Mouse (Mus musculus) heart, adult 11 months (tissue): ENCODE results near the gene Sox5.
A peak's percentile ranks its signal among the peaks of the same experiment; 100 is the strongest.

Experiments used
- DNase-seq: peaks from one replicate; pipeline ENCODE4 v3.0.0; 2022

Sox5 gene

DNA sequence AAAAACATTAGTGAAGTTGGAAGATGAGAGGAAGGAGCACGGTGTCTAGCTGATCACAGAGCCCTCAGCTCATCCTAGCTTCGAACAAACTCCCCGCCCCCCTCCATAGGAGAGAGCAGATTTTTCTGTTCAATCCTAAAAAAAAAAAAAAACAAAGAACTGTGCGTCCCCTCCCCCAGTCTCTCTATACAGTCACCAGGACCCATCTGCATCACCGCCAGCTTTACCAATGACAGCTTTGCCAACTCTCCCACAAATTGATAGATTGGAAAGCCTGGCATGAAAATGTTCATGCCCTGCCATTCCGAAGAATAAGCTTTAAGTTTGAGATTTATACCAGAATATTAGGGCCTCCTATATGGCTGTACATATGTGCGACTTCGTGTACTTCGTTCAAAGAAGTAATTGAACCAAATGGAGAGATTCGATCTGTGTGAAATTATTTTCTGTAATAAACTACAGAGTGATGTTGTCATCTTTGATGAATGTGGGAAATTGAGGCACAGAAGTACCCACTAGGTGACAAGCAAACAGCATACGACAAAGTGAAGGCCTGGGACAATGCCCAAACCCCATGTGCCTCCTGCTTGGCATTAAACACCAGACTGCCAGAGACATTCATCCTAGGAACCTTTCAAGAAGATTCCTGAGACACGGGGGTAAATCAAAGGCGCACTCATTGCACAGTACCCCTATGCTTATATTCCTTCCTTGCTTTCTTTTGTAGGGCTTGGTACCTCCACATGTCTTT lies 459.3 kb downstream of the Sox5 start:
- peak; percentile 37 for DNase-seq

DNA sequence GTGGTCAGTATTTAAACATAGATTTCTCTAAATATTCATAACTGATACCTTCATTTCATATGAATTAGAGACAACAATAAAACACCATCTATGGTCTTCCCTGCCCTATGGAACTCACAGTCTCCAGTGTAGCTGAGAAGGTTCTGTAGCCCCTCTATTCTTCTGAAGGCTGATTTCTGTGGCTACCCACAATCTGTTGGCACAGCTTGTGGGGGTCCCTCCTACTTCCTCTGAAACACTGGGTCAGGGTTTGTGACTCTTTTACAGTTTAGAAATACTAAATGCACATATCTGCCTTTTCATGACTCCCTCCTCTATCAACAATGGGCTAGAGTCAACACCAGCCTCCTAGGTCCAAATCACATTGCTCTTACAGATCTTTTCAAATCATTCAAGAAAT lies 461.4 kb downstream of the Sox5 start:
- DNase-seq = peak; percentile 12

DNA sequence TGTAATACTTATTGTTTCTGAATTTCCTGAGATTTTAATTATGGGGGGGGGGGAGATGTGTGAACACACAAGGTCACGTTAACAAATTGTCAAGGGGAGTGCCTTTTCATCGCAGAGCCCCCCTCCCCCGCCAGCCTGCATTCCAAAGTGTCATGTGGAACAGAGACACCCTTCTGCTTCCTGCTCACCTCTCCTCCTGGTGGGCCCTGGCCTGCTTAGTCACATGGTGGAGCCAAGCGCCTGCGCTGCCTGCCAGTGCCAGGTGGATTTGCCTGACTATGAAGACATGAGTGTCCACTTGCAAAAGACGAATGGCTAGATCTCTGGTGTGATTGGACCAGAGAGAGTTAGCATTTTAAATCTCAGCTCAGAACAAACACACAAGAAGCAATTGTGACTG lies 462.1 kb downstream of the Sox5 start:
- peak; percentile 73 for DNase-seq

DNA sequence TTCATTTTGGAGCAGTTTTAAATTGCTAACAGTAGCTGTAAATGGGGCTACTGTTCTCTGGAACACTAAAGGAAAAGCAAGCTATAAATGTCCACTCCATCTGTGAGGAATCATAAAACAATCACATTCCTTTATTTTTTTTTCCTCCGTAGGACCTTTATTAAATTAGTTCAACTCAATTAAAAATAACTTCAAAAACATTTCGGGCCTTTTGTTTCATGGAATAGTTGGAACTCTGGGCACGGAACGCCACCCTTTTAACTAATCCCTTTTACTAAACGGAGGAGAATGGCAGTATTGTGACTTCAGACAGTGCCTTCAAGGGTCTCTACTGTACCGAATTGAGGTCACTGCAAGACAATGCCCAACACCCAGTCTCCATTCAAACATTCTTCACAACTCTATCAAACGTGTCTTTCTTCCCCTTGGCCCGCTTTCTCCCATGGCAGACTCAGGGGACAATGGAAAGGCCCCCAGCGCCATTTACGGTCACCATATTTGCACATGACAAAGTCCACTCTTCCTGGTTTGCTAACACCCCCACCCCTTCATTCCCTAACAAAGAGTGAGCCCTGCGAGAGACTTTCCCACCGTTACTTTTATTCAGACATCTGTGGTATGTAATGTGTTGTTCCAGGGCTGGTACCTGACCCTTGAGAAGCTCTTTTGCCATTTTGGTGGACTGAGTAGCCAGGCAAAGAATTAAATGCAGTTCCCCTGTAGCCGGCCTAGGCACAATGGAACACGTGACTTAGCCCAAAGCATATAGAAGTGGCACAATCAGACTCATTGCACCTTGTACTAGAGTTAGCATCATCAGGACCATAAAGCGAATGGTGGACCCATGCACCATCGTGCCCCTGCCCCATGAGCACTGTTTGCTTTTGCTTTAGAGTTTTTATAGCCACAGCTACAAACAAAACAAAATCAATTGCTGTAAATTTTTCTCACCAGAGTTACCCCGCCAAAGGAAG lies 468.7 kb downstream of the Sox5 start:
- peak; percentile 51 for DNase-seq

DNA sequence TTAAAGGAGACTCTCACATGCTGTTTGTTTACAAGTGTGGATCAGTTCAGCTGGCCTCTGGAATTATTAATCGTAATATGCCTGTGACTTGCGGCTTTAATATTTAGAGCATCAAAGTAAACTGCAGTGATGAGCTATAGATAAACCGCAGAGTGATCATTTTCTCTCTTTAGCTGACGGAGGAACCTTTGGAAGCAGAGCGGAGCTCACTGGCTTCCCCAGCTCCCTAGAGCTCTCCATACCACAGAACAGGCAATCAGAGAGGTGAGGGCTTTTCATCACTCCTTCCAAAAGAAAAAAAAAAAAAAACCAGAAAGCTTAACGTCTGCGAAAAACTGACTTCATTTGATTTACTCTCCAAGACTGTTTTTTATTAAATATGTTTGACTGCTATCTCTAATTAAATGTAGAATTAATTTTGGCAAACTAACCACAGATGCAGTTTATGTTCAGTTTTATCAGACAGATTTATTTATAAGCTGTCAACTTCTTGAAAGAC lies 469.4 kb downstream of the Sox5 start:
- DNase-seq = no peak

DNA sequence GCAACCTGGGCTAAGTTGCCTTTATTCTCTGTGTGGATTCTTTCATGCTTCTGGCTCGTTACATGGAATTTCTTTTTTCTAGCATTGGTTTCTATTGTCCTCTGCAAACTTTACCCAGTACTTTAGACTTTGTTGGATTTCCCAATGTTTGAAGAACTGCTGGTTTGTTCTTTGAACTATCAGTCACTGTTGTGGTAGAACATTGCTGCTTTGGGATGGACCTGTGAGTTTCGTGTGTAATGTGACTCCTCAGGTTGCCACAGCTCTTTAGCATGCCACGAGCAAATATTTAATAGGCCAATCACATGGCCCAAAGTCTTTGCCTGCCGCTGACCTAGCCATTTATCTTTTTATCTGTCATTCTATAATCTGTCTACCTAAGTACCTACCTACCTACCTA lies 470.0 kb downstream of the Sox5 start:
- DNase-seq = no peak

DNA sequence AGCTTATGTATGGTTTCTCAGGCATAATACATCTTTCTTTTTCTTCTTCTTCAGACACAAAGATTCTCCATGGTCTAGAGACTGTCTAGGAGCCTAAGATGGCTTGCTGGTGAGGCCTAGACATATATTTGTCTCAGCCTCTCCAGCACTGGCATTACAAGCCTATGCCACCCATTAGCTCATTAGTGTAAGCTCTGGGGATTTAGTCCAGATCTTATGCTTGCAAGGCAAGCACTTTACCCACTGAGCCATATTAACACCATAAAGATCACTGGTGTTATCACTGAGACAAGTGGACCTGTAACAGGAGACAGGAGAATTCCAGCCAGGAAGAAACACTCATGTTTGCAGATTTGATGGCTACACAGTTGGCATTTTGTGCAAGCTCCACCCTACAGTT lies 472.6 kb downstream of the Sox5 start:
- DNase-seq = peak; percentile 52

DNA sequence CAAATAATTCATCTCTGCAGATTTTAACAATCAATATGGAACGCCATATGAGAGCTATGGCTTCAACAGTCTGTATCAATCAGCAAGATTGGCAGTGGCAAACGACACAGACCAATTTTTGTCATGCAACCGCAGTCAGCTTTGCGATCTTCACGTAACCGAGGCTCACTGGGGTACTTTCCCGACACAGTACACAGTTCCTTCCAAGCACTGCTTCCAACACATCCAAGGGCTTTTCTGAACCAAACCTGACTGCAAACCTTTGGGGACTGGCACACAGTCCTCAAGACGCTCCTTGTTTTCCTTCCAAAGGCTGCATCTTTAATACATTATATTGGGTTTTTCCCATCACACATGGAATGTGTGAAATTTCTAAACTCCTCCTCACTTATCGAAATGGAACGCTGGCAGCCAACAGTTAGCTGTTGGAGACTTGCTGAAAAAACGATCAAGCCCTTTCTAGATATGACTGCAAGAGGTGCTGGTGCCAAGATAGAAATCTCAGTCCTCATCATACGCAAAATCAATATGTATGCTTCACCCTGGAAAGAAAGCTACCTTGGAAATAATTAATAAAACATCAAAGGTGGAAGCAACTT lies 474.1 kb downstream of the Sox5 start:
- peak; percentile 76 for DNase-seq

DNA sequence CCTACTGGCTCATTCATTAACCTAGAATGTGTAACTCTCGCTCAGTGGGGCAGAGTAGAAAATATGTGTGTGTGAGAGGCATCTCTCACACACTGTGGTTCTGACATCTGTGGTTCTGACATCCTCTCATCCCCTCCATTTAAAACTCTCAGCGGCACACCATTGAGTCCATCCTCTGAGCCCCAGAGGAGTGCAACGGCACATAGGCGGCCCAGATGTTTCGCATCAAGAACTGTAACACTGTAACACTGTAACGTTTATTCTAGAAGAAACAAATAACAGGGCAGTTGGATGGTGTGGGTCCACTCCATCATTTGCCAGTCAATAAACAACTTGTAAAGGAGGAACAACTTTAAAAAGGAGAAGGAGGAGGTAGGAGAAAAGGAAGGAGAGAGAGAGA lies 479.0 kb downstream of the Sox5 start:
- peak; percentile 61 for DNase-seq

DNA sequence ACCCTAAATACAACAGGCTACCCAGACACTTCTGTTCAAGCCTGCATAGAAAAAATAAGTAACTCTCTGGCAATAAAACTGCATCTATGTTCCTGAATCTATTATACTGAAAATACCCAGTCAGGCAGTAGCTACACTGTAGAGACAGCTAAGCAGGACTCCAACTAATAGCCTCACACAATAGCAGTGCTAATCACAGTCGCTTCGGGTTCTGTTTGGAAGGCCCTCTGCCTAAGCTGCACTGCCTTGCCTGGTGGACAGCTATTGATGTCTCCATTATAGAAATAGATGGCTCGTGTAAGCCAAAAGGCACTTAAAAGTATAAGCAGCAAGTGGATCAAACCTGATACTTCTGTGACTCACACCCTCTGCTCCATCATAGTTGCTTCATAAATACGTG lies 480.7 kb downstream of the Sox5 start:
- peak; percentile 31 for DNase-seq

DNA sequence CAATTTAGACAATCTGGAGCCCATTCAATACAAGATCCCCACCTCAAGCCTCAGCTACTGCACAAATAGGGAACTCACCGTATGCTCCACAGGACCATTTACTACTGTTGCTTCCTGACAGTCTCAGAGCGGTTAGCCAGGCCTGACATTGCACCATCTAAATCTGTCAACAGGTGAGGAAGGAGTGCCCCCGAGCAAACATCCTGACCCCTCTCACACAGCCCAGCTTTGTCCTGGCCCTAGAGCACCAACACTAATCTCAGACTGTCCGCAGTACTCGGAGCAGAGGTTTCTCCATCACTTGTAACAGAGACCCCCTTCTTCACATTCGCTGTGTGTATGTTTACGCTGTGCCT lies 482.3 kb downstream of the Sox5 start:
- DNase-seq = peak; percentile 52

DNA sequence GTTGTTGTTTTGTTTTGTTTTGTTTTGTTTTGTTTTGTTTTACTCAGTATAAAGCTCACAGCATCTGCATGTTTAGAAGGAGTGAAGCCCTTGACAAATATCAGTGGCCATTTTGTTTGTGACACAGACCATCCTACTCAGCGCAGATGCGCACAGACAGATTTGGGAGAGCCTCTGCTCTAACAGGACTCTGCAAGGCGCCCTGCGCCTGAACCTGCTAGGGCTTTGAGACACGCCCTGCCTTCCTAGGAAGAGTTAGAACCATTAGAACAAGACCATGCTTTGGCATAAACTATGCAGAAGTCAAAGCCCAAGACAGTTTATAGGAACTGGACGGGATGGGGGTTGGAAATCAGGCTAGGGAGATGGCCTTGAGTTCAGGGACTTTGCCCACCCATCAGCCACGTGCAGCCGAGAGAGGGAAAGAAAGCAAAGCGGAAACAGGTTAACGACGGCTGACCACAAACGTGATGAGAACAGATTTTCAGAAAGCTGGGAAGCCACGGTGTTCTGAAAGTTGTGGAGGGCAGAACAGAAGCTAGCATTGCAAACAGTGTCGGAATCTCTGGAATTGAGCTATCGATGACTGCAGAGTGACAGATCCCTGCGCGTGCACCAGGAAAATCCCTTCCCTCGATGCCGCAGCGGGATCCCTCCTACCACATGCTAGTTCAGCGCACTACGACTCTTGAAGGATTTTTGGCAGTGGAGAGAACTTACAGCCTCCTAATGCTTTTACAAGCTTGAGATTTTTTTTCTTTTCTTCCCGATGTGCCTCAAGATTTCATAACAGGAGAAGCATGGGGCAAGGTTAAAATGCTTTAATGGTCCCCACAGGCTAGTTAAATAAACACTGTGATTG lies 482.9 kb downstream of the Sox5 start:
- peak; percentile 39 for DNase-seq

DNA sequence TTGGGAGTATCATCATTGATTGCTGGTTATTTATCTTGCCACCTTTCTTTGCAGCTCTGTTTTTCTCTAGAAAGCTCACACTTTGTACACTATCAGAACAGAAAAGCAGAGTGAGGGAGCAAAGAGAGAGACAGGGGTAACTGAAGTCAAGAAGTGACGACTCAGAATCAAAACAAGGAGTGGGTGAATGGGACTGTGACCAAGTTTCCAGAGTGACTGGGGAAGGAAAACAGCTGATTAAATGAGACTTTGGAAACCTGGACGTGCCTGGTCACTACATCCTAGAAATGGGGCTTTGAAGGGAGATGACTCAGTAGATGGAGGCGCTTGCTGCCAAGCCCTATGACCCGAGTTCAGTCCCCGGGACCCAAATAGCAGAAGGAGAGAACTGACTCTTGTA lies 483.9 kb downstream of the Sox5 start:
- DNase-seq = peak; percentile 67

DNA sequence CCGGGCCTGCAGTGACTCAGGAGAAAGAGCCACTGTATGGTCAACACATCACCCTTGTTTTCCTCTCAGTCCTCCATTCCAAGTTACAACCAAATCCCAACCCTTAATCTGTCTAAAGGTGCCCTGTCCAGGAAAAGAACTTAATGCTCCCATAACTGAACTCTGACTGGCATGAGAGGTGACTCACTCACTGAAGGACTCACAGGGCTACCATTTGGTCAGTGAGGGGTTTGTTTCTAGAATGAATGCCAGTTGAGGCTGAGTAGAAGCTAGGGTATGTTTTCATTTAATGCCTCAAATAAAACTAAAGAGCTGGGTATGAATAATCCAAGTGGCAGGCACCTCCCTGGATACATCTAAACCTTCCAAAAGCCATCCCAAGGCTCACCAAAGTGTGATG lies 484.6 kb downstream of the Sox5 start:
- DNase-seq = peak; percentile 46

DNA sequence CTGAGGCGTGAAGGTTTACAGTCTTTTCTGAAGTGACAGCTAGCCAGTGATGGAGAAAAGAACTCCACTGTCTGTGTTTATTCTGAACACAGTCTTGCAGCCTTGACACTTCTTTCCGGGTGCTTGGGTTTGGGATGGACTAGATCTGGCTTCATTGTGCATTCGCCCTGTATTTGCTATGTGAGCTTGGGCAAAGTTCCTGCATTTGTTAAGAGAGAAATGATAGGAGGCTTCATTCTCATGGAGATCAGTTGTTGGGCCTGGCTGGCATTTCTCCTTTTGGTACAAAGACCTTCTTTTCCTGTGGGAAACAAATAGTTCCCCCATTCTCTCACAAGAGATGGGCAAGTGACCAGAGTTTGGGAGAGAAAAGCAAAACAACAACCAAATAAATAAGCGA lies 490.3 kb downstream of the Sox5 start:
- DNase-seq = no peak

DNA sequence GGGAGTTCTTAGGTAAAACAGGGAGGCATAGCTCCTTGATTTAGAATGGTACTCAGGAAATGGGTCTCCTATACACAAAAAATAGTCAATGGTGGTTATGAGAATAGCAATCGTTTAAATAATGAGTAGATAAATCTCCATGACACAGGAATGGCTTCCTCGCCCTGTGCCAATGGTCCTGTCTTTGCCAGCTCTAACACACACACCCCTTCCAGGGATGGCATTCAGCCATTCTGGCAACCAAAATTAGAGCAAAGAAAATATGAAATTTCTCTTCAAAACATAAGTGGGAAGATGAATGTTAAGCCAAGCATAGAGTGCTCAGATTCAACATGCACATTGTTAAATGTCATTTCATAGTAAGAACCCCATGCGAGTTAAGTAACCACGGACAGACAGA lies 495.7 kb downstream of the Sox5 start:
- DNase-seq = no peak

DNA sequence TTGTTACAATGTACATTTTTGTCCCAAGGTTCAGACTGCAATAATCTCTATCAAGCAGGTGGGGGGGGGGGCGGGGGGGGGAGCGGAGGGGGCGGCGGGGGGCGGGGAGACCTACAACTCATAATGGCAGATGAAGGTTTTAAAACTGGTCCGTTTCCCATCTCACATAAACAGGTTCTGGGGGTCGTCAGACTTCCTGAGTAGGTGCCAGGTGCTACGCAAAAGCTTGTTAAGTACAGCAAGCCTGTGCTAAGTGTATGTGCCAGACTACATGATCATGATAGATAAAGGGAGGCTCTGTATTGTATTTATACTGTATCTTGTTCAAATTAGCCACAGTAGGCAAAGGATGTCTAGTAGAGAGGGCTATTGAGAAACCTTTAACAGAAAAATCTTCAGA lies 498.6 kb downstream of the Sox5 start:
- no peak for DNase-seq

DNA sequence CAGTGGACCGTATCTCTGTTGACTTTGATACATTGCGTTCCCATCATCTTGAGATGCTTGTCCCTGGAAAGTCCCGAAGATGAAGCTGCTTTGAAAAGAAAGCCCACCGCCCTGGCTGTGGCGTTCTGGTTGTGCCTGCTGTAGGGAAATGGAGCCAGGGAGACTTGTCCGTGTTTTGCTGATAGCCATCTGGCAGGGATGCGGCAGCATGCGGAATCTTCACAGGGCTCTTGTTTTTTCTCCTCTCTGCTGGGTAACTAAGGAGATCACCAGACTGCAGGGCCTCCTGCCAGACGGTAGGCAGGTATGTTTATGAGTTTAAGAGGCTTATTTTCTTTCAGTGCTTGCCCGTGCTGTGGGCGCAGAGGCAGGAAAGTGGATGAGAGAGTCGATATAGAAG lies 499.0 kb downstream of the Sox5 start:
- peak; percentile 79 for DNase-seq

DNA sequence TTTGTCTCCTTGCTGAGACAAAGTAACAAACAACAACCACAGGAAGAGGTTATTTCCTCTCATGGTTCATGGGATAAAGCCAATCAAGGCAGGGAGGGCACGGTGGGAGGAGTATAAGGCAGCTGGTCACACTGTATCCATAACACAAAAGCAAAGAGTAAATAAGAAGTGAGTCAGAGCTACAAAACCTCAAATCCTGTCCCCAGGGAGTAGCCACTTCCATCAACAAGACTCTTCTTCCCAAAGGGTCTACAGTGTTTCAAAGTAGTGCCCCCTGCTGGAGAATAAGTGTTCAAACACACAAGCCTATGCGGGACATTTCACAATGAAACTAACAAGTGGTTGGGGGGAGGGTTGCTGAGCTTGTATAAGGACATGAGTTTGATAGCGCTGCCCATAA lies 500.1 kb downstream of the Sox5 start:
- peak; percentile 25 for DNase-seq

DNA sequence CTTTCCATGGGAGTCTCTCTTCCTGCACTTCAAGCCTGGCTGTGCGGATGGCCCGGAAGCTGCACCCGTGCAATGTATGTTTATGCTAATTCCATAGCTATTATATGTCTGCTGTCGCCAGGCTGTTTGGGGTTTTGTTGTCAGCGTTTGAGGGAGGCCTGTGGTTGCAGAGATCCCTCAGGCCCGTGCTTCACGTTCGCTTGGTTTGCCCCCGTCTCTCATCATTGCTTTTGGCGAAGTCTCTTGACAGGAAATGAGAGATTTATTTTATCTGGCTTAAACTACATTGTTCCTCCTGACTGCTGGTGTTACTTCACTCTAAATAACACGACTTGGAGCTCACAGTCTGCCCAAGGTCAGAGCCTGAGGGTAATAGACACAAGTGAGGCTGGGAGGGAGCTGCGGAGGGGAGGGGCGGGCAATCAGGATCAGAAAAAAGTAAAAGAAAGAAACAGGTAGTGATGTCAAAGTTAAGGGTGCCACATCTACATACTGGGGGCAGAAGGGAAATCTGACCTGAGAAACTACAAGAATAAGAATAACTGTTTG lies 503.2 kb downstream of the Sox5 start:
- peak; percentile 84 for DNase-seq

DNA sequence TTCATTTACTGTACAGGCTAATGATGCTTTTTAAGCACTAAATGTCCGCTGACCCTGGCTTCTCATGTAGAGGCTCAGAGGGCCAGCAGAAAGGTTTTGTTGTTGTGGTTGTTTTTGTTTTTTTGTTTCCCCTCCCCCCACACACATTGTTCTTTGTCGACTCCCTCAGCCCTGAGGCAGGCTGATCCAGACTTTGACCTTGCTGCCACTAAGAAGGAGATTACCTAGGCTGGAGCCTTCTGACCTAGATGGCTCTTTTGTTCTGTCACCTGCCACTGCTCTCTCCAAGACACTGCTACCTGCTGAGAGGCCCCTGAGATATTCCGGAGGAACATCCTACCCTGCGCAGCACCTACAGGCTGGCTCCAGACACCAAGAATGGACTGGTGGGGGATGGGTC lies 508.4 kb downstream of the Sox5 start:
- DNase-seq = peak; percentile 44

DNA sequence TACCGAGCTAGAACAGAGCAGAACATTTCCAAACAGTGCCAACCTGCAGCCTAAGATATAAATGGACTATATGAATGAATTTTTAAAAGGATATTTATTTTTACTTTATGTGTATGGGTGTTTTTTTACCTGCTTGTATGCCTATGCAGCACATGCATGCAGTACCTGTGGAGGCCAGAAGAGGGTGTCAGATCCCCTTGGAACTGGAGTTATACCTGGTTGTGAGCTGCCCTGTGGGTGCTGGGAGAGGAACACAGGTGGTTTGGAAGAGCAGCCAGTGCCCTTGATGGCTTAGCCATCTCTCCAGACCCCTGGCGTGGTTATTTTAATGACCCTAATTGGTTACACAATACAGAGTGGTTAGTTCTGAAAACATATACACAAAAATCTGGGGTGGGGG lies 510.5 kb downstream of the Sox5 start:
- peak; percentile 70 for DNase-seq
